Comparison of ENCODE assay signal across 8 mouse cellular contexts in genomic region chr9:107626844-107627277, GRCm38 (mm10). TPM values are rescaled to one million over a fixed set of nuclear protein-coding genes. Genes with fewer than 3 reads are reported as not detected.
DNase-seq lines count a peak whose midpoint lies in the region; ATAC-seq and TF ChIP-seq lines count a peak whose summit lies in the region.

No protein-coding gene starts in this region.

- peaks cover 43% of the 10 kb centered on the region for H3K4me1 ChIP-seq in cerebellum, adult 2 months (ENCODE audit: control insufficient read depth, insufficient read depth, low read length)
- H3K4me1 ChIP-seq in forebrain, postnatal 0 days (ENCODE audit: insufficient read depth): peaks cover 45% of the 10 kb centered on the region

- peak overlapping the region; percentile 39 for H3K9ac ChIP-seq in forebrain, postnatal 0 days

- H3K36me3 ChIP-seq in forebrain, postnatal 0 days (ENCODE audit: insufficient read depth): no peaks in the 10 kb centered on the region

- H3K4me2 ChIP-seq in forebrain, postnatal 0 days (ENCODE audit: low read depth): peak overlapping the region; percentile 37

- no peak for DNase-seq in Patski (ENCODE audit: low read depth, low spot score)
- peak; percentile 70 to 75 for DNase-seq in cerebellum, adult 2 months
- DNase-seq in forebrain, postnatal 0 days: peak; percentile 91
- DNase-seq in layer of hippocampus, postnatal 14 days (ENCODE audit: low spot score in 2 of 2): peak; percentile 79 to 81
- peak; percentile 92 for DNase-seq in lung, postnatal 14 days
- peak; percentile 97 for DNase-seq in retina, embryonic 14.5 days (ENCODE audit: low spot score)
- peak; percentile 81 for DNase-seq in yolk sac, embryonic 10.5 days (ENCODE audit: low spot score)

- no peaks in the 10 kb centered on the region for H3K9me3 ChIP-seq in forebrain, postnatal 0 days (ENCODE audit: low read length)

- TF ChIP-seq POLR2A in cerebellum, adult 2 months (IDR thresholded peaks at IDR 0.05; ENCODE audit: borderline replicate concordance, insufficient read depth, low read length): no peak

- peak overlapping the region; percentile 72 for H3K27ac ChIP-seq in cerebellum, adult 2 months (ENCODE audit: insufficient read depth, low read length)
- peak overlapping the region; percentile 90 for H3K27ac ChIP-seq in forebrain, postnatal 0 days (ENCODE audit: low read depth, low read length)

- POLR2A ChIA-PET in Patski (lab: Charles Lee): interaction anchor here (0.5 to 1.5 kb wide), 2 partner anchors 8 to 329 kb away, joined by 3 read pairs; partner anchors contain the start of gene Gnai2

- H3K27me3 ChIP-seq in Patski: no peaks in the 10 kb centered on the region
- no peaks in the 10 kb centered on the region for H3K27me3 ChIP-seq in cerebellum, adult 2 months (ENCODE audit: control insufficient read depth, insufficient read depth, low read length)
- no peaks in the 10 kb centered on the region for H3K27me3 ChIP-seq in forebrain, postnatal 0 days (ENCODE audit: insufficient read depth, low read length)

- CTCF ChIA-PET in Patski (lab: Charles Lee): interaction anchor here (0.8 to 3.8 kb wide), 6 partner anchors 9 to 24 kb away, joined by 3 to 30 read pairs (median 6); partner anchors contain the start of gene Gnai2

- 15% methylated on average over 2 of the region's 2 CpGs for WGBS in cerebellum, adult 2 months
- 0% methylated on average over 2 of the region's 2 CpGs for WGBS in forebrain, postnatal 0 days

- peak; percentile 36 for ATAC-seq in Patski
- ATAC-seq in forebrain, postnatal 0 days: peak; percentile 84
- peak; percentile 27 to 46; a peak in 2 of 4 replicates for ATAC-seq in hematopoietic stem cell, adult 5-6 weeks (replicated peaks in 1 of 2; ENCODE audit: insufficient read depth in 1 of 2, low FRiP score in 2 of 2, low TSS enrichment in 1 of 2, low read depth in 1 of 2, poor library complexity in 2 of 2, severe bottlenecking in 2 of 2)

- TF ChIP-seq CTCF in Patski (IDR thresholded peaks at IDR 0.05): no peak
- TF ChIP-seq CTCF in cerebellum, adult 2 months (IDR thresholded peaks at IDR 0.05; ENCODE audit: borderline replicate concordance, insufficient read depth, low read depth, low read length): peak; percentile 74
- TF ChIP-seq CTCF in forebrain, postnatal 0 days (IDR thresholded peaks at IDR 0.05; ENCODE audit: low read depth): peak; percentile 97

- in situ Hi-C loops in Patski (cut with MboI; ENCODE audit: low pct_unique_long_range_greater_than_20kb): no loop called here

- H3K4me3 ChIP-seq in cerebellum, adult 2 months (replicated peaks; ENCODE audit: insufficient read depth, low read depth, low read length): peak overlapping the region; percentile 31
- H3K4me3 ChIP-seq in forebrain, postnatal 0 days (ENCODE audit: low read depth, low read length): no peak overlapping the region

RNA-seq across cellular contexts. Expression of gene Gnai2, which starts 8.3 kb away (rescaled TPM):
- polyA plus RNA-seq in Patski (2021): 592 TPM
- polyA plus RNA-seq in cerebellum, adult 2 months (2012; rRNA removed): 273 and 301 TPM in 2 replicates
- total RNA-seq in forebrain, postnatal 0 days (2014; rRNA removed): 200 and 223 TPM in 2 replicates
- polyA plus RNA-seq in forebrain, postnatal 0 days (2015; fragmentation: Nextera tagmentation; extraction: Ambion mirVana): 267 and 287 TPM in 2 replicates
- total RNA-seq in hematopoietic stem cell, adult 5-6 weeks (2017): 345 and 415 TPM in 2 replicates
- 100 to 1,000 TPM; 215 to 224 TPM for total RNA-seq in layer of hippocampus, postnatal 14 days (2021)

RNA-seq across cellular contexts. Expression of gene Sema3b, which starts 17.8 kb away (rescaled TPM):
- polyA plus RNA-seq in Patski (2021): 39.1 TPM
- polyA plus RNA-seq in cerebellum, adult 2 months (2012; rRNA removed): 3.9 and 6.4 TPM in 2 replicates
- total RNA-seq in forebrain, postnatal 0 days (2014; rRNA removed): 6.5 and 6.6 TPM in 2 replicates
- 3.9 and 4.4 TPM in 2 replicates for polyA plus RNA-seq in forebrain, postnatal 0 days (2015; fragmentation: Nextera tagmentation; extraction: Ambion mirVana)
- not detected in 2 replicates for total RNA-seq in hematopoietic stem cell, adult 5-6 weeks (2017)
- total RNA-seq in layer of hippocampus, postnatal 14 days (2021): 1 to 10 TPM; 2.0 to 4.9 TPM

RNA-seq across cellular contexts. Expression of gene Ifrd2, which starts 39.4 kb away (rescaled TPM):
- polyA plus RNA-seq in Patski (2021): 19.1 TPM
- 20.2 and 23.4 TPM in 2 replicates for polyA plus RNA-seq in cerebellum, adult 2 months (2012; rRNA removed)
- total RNA-seq in forebrain, postnatal 0 days (2014; rRNA removed): 11.7 and 13.8 TPM in 2 replicates
- 6.2 and 7.4 TPM in 2 replicates for polyA plus RNA-seq in forebrain, postnatal 0 days (2015; fragmentation: Nextera tagmentation; extraction: Ambion mirVana)
- total RNA-seq in hematopoietic stem cell, adult 5-6 weeks (2017): 49.8 and 62.7 TPM in 2 replicates
- 10 to 100 TPM; 12.1 to 13.0 TPM for total RNA-seq in layer of hippocampus, postnatal 14 days (2021)

RNA-seq across cellular contexts. Expression of gene Slc38a3, which starts 42.5 kb away (rescaled TPM):
- polyA plus RNA-seq in Patski (2021): 0.13 TPM
- polyA plus RNA-seq in cerebellum, adult 2 months (2012; rRNA removed): 145 and 152 TPM in 2 replicates
- total RNA-seq in forebrain, postnatal 0 days (2014; rRNA removed): 43.5 and 60.9 TPM in 2 replicates
- 38.7 and 39.8 TPM in 2 replicates for polyA plus RNA-seq in forebrain, postnatal 0 days (2015; fragmentation: Nextera tagmentation; extraction: Ambion mirVana)
- total RNA-seq in hematopoietic stem cell, adult 5-6 weeks (2017): not detected in 2 replicates
- total RNA-seq in layer of hippocampus, postnatal 14 days (2021): 10 to 100 TPM; 83.3 to 98.4 TPM

RNA-seq across cellular contexts. Expression of gene Hyal3, which starts 46.2 kb away (rescaled TPM):
- 1.1 TPM for polyA plus RNA-seq in Patski (2021)
- polyA plus RNA-seq in cerebellum, adult 2 months (2012; rRNA removed): 1.1 TPM in 2 replicates
- 1.00 and 2.9 TPM in 2 replicates for total RNA-seq in forebrain, postnatal 0 days (2014; rRNA removed)
- 1.3 and 1.5 TPM in 2 replicates for polyA plus RNA-seq in forebrain, postnatal 0 days (2015; fragmentation: Nextera tagmentation; extraction: Ambion mirVana)
- total RNA-seq in hematopoietic stem cell, adult 5-6 weeks (2017): 0.35 and 3.9 TPM in 2 replicates
- 1 to 10 TPM in 1 of 2 experiments, under 1 TPM in 1; 0.95 to 1.5 TPM for total RNA-seq in layer of hippocampus, postnatal 14 days (2021)
